Mouse (Mus musculus) left cerebral cortex, adult 11 months (tissue): Measurements from ENCODE around the gene Gata1.
"Not testable (repeated sequence)": the region's sequence is repeated elsewhere in the genome, so short reads cannot be mapped to it uniquely, and the experiment has no call there.

Source experiments
- DNase-seq: peaks from one replicate; pipeline ENCODE4 v3.0.0; 2022; ENCODE audit warnings: low spot score

Gene Gata1

GRCm38 (mm10) chrX:7977892-7978291 lies at the start of gene Gata1:
Gata1 (minus strand) TSS chrX:7978071.
- no peak for DNase-seq

GRCm38 (mm10) chrX:8026811-8027210 lies 48.9 kb upstream of the Gata1 start:
- no peak for DNase-seq

- no peak for DNase-seq
Observed at GRCm38 (mm10) chrX:8024795-8025194, 46.9 kb upstream of the Gata1 start.

- no peak for DNase-seq
Observed at GRCm38 (mm10) chrX:8020111-8020778, 42.4 kb upstream of the Gata1 start.

GRCm38 (mm10) chrX:8018286-8018685 lies 40.4 kb upstream of the Gata1 start, which contains the start of gene Glod5:
Glod5 (minus strand) TSS chrX:8018492.
- no peak for DNase-seq

GRCm38 (mm10) chrX:8017142-8017541 lies 39.3 kb upstream of the Gata1 start:
- no peak for DNase-seq

- DNase-seq, result not testable (repeated sequence)
Observed at GRCm38 (mm10) chrX:8015675-8016074, 37.8 kb upstream of the Gata1 start.

- no peak for DNase-seq
Observed at GRCm38 (mm10) chrX:8013569-8014314, 35.9 kb upstream of the Gata1 start.

GRCm38 (mm10) chrX:8013157-8013556 lies 35.3 kb upstream of the Gata1 start:
- no peak for DNase-seq

- not testable (repeated sequence) for DNase-seq
Observed at GRCm38 (mm10) chrX:8009356-8009755, 31.5 kb upstream of the Gata1 start.

- no peak for DNase-seq
Observed at GRCm38 (mm10) chrX:8008543-8008942, 30.7 kb upstream of the Gata1 start.

- DNase-seq, result no peak
Observed at GRCm38 (mm10) chrX:8002971-8003370, 25.1 kb upstream of the Gata1 start.

GRCm38 (mm10) chrX:8002001-8002400 lies 24.1 kb upstream of the Gata1 start:
- no peak for DNase-seq

- DNase-seq, result no peak
Observed at GRCm38 (mm10) chrX:8000546-8001192, 22.8 kb upstream of the Gata1 start.

GRCm38 (mm10) chrX:7993068-7993735 lies 15.3 kb upstream of the Gata1 start:
- DNase-seq, result no peak

GRCm38 (mm10) chrX:7992379-7993067 lies 14.7 kb upstream of the Gata1 start:
- no peak for DNase-seq

GRCm38 (mm10) chrX:7981368-7981767 lies 3.5 kb upstream of the Gata1 start:
- no peak for DNase-seq

- no peak for DNase-seq
Observed at GRCm38 (mm10) chrX:7971292-7971691, 6.6 kb downstream of the Gata1 start.

- DNase-seq, result no peak
Observed at GRCm38 (mm10) chrX:7968899-7969298, 9.0 kb downstream of the Gata1 start.

- DNase-seq, result no peak
Observed at GRCm38 (mm10) chrX:7968226-7968625, 9.6 kb downstream of the Gata1 start.

GRCm38 (mm10) chrX:7967596-7968201 lies 10.2 kb downstream of the Gata1 start:
- DNase-seq, result no peak
